Mouse (Mus musculus) spleen, adult 2 months (tissue): ENCODE results near the gene Pcgf1. TPM values are rescaled to one million over a fixed set of nuclear protein-coding genes. Genes with fewer than 3 reads are reported as not detected.

ENCODE experiments used
- DNase-seq, 2 experiments: peaks; one replicate each; pipeline versions ENCODE4 v3.0.0 to v3.0.0-alpha.2; 2012 to 2021; ENCODE audit warnings: low spot score in 2 of 2, low read depth in 1 of 2
- H3K27ac ChIP-seq: fragments of 200-500 bp; 2 replicates; pipeline ENCODE4 v1.5.1; 2012; ENCODE audit warnings: low read length, inconsistent platforms; ENCODE audit not compliant: insufficient read depth
- H3K27me3 ChIP-seq: fragments of 200-500 bp; 2 replicates; pipeline ENCODE4 v1.6.1; 2012; ENCODE audit warnings: mild to moderate bottlenecking, moderate library complexity, low read length, inconsistent platforms; ENCODE audit not compliant: control insufficient read depth, insufficient read depth
- H3K36me3 ChIP-seq: fragments of 200-500 bp; 2 replicates; pipeline ENCODE4 v1.6.1; 2012; ENCODE audit warnings: mild to moderate bottlenecking, low read length, inconsistent platforms; ENCODE audit not compliant: control insufficient read depth, insufficient read depth
- H3K4me1 ChIP-seq: fragments of 200-500 bp; 2 replicates; pipeline ENCODE4 v1.6.1; 2011; ENCODE audit warnings: inconsistent platforms; ENCODE audit not compliant: control insufficient read depth, insufficient read depth, insufficient read length
- H3K4me3 ChIP-seq: fragments of 200-500 bp; 2 replicates; pipeline ENCODE4 v1.5.1; 2011; ENCODE audit warnings: mild to moderate bottlenecking, inconsistent platforms; ENCODE audit not compliant: insufficient read depth, insufficient read length; ENCODE audit errors: extremely low read depth
- CTCF ChIP-seq: fragments of 200-500 bp; IDR thresholded peaks from 2 replicates; pipeline ENCODE4 v1.5.1; 2011; ENCODE audit warnings: mild to moderate bottlenecking, inconsistent platforms; ENCODE audit not compliant: insufficient read depth, insufficient read length, insufficient replicate concordance; ENCODE audit errors: extremely low read depth
- POLR2A ChIP-seq: fragments of 200-500 bp; IDR thresholded peaks from 2 replicates; pipeline ENCODE4 v1.6.1; 2011; ENCODE audit warnings: low read depth, low read length, inconsistent platforms
- WGBS: fragments of 180-500 bp; shearing (Covaris S2); methylation state at CpG from one replicate; pipeline ENCODE4 v1.1.7; 2018; 5-methylcytosine and 5-hydroxymethylcytosine counted together
- polyA plus RNA-seq: library from polyadenylated mRNA; depleted of rRNA; stranded (reverse); fragments of >200 nt; gene quantifications from 2 replicates; pipeline ENCODE4 v1.2.3, GENCODE M21; 2012; rRNA removed

The Pcgf1 gene
- 10.0 and 10.7 TPM in 2 replicates for polyA plus RNA-seq

- WGBS, result under 1% methylated on average over 54 of the region's 54 CpGs
- Histone ChIP-seq H3K4me1 (peaks cover 3% of the 10 kb centered on the region; the same call in 1 of the 2 replicates), H3K27ac (peak within 1 kb of the TSS; percentile 94), H3K27me3 (peaks cover 1% of the 10 kb centered on the region; the same call in 1 of the 2 replicates), H3K36me3 (peaks cover 1% of the 10 kb centered on the region), H3K4me3 (peak within 1 kb of the TSS; percentile 91)
- TF ChIP-seq POLR2A (no peak), CTCF (no peak)
- no peak for DNase-seq
These were observed at the start of gene Pcgf1 for GRCm38 (mm10) chr6:83077630-83078323. TSS of gene Pcgf1 (plus strand) at chr6:83077869.

- no peak overlapping the region for H3K27ac ChIP-seq
- no peaks in the 10 kb centered on the region for H3K27me3 ChIP-seq
- H3K36me3 ChIP-seq, result peaks cover 13% of the 10 kb centered on the region
- no peak for DNase-seq
- H3K4me1 ChIP-seq, result peaks cover 5% of the 10 kb centered on the region; the same call in 1 of the 2 replicates
- WGBS, result 87% methylated on average over 10 of the region's 10 CpGs
- TF ChIP-seq POLR2A (no peak), CTCF (no peak)
- H3K4me3 ChIP-seq, result no peak overlapping the region
These were observed 47.9 kb upstream of the Pcgf1 start for GRCm38 (mm10) chr6:83029777-83030176.

GRCm38 (mm10) chr6:83031111-83031510 lies 46.6 kb upstream of the Pcgf1 start:
- peaks cover 13% of the 10 kb centered on the region for H3K36me3 ChIP-seq
- 92% methylated on average over 7 of the region's 7 CpGs for WGBS
- DNase-seq, result no peak
- TF ChIP-seq CTCF (no peak), POLR2A (no peak)
- H3K27me3 ChIP-seq, result no peaks in the 10 kb centered on the region
- no peak overlapping the region for H3K4me3 ChIP-seq
- H3K4me1 ChIP-seq, result peaks cover 5% of the 10 kb centered on the region; the same call in 1 of the 2 replicates
- H3K27ac ChIP-seq, result no peak overlapping the region

GRCm38 (mm10) chr6:83031921-83032590 lies 45.6 kb upstream of the Pcgf1 start:
- peak overlapping the region; percentile 96 for H3K4me3 ChIP-seq
- WGBS, result 83% methylated on average over 18 of the region's 18 CpGs
- peaks cover 5% of the 10 kb centered on the region; the same call in 1 of the 2 replicates for H3K4me1 ChIP-seq

GRCm38 (mm10) chr6:83032769-83033191 lies 44.9 kb upstream of the Pcgf1 start:
- Histone ChIP-seq H3K27ac (peak overlapping the region; percentile 83), H3K4me1 (peaks cover 4% of the 10 kb centered on the region; the same call in 1 of the 2 replicates), H3K36me3 (peaks cover 13% of the 10 kb centered on the region), H3K27me3 (no peaks in the 10 kb centered on the region), H3K4me3 (peak overlapping the region; percentile 96)
- WGBS, result under 1% methylated on average over 31 of the region's 31 CpGs
- peak in 1 of 2 experiments; percentile 54 for DNase-seq
- TF ChIP-seq CTCF (peak; percentile 3; the same call in 1 of the 2 replicates), POLR2A (no peak)

More at GRCm38 (mm10) chr6:83031921-83032590, 45.6 kb upstream of the Pcgf1 start:
- H3K27ac ChIP-seq, result no peak overlapping the region
- H3K36me3 ChIP-seq, result peaks cover 13% of the 10 kb centered on the region
- no peak for DNase-seq
- TF ChIP-seq POLR2A, result no peak
- no peak for TF ChIP-seq CTCF
- H3K27me3 ChIP-seq, result no peaks in the 10 kb centered on the region

- Histone ChIP-seq H3K36me3 (peaks cover 13% of the 10 kb centered on the region), H3K4me1 (peaks cover 4% of the 10 kb centered on the region; the same call in 1 of the 2 replicates), H3K4me3 (peak within 1 kb of the TSS; percentile 96), H3K27ac (peak within 1 kb of the TSS; percentile 83), H3K27me3 (no peaks in the 10 kb centered on the region)
- TF ChIP-seq CTCF (no peak), POLR2A (peak; percentile 51; the same call in 1 of the 2 replicates)
- DNase-seq, result peak; percentile 41 to 65
- 3% methylated on average over 51 of the region's 51 CpGs for WGBS
These were observed 44.2 kb upstream of the Pcgf1 start, which contains the start of the genes Dok1 and Loxl3 for GRCm38 (mm10) chr6:83033249-83034185. TSS of gene Dok1 (minus strand) at chr6:83033471. TSS of gene Loxl3 (plus strand) at chr6:83034173.
